Mouse (Mus musculus) heart, embryonic 12.5 days (tissue): ENCODE results near the gene Sept12. TPM values are rescaled to one million over a fixed set of nuclear protein-coding genes. Genes with fewer than 3 reads are reported as not detected.

ENCODE experiments used
- ATAC-seq: fragments of 200-750 bp; cut with Nextera tagmentation; 2 replicates; pipeline ENCODE4 v1.8.0; 2017; ENCODE audit warnings: moderate TSS enrichment, moderate library complexity; ENCODE audit not compliant: insufficient number of reproducible peaks, low FRiP score
- H3K27ac ChIP-seq: fragments of 300-500 bp; sonication (generic); 2 replicates; pipeline ENCODE4 v1.5.1; 2016; ENCODE audit warnings: mild to moderate bottlenecking, moderate library complexity; ENCODE audit not compliant: poor library complexity, severe bottlenecking
- H3K27me3 ChIP-seq: fragments of 300-500 bp; sonication (generic); replicated peaks from 2 replicates; pipeline ENCODE4 v1.6.1; 2016; ENCODE audit warnings: mild to moderate bottlenecking, moderate library complexity
- H3K36me3 ChIP-seq: fragments of 300-500 bp; sonication (generic); 2 replicates; pipeline ENCODE4 v1.6.1; 2016; ENCODE audit warnings: mild to moderate bottlenecking, moderate library complexity
- H3K4me1 ChIP-seq: fragments of 300-500 bp; sonication (generic); replicated peaks from 2 replicates; pipeline ENCODE4 v1.6.1; 2016; ENCODE audit warnings: mild to moderate bottlenecking
- H3K4me2 ChIP-seq: fragments of 300-500 bp; sonication (generic); 2 replicates; pipeline ENCODE4 v1.6.1; 2016; ENCODE audit warnings: mild to moderate bottlenecking, moderate library complexity
- H3K4me3 ChIP-seq: fragments of 300-500 bp; sonication (generic); 2 replicates; pipeline ENCODE4 v1.5.1; 2016; ENCODE audit warnings: mild to moderate bottlenecking
- H3K9ac ChIP-seq: fragments of 300-500 bp; sonication (generic); 2 replicates; pipeline ENCODE4 v1.6.1; 2016; ENCODE audit warnings: mild to moderate bottlenecking, moderate library complexity
- H3K9me3 ChIP-seq: fragments of 300-500 bp; sonication (generic); replicated peaks from 2 replicates; pipeline ENCODE4 v1.6.1; 2016; ENCODE audit warnings: mild to moderate bottlenecking, moderate library complexity
- WGBS: fragments of 180-500 bp; shearing (Covaris S2); methylation state at CpG from one replicate; pipeline ENCODE4 v1.1.7; 2016; 5-methylcytosine and 5-hydroxymethylcytosine counted together
- polyA plus RNA-seq: library from polyadenylated mRNA; unstranded; fragments of >200 nt; fragmentation: Nextera tagmentation; extraction: Ambion mirVana; gene quantifications from 2 replicates; pipeline ENCODE4 v1.2.1, GENCODE M21; 2016

Sept12 gene
- polyA plus RNA-seq, 1 experiment from 2014 or later, result not detected

DNA sequence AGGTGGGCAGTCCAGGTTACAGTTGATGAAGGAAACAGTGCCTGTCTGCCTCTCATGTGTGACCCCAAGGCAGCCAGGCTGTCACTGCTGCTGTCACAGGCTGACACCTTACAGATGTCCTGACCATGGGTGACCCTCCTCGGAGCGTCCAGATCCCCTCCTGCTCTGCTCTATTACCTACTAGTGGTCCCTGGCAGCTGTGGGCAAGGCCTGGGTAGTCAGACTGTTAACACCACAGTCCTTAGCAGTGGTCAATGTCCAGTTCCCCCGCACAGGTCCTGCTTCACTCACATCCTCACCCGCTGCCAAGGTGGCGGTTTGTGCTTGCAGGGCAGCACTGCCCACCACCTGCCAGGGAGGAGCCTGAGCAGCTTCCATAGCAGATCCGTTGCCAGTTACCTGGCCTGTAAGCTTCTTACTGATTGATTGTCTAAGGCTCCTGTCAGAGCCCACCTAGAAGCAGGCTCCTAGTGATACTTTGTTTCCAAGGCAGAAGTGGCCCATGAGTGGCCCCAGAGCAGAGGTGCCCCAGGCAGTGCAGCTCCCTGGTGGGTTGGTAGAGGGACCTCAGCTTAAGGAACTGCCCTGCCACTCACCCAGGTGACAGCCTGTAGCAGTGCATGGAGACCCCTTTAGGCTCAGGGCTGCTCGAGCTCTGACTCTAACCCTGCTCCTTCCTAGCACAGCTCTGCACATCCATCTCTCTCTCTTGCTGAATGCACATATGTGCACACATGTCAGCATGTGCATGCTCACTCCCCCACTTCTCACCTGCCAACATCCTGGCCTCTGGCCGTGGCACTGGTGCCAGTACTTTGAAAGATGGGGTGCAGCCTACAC, 60.1 kb downstream of the Sept12 start:
- no peak overlapping the region for H3K4me2 ChIP-seq
- H3K4me3 ChIP-seq, result no peak overlapping the region
- H3K27ac ChIP-seq, result no peak overlapping the region
- no peaks in the 10 kb centered on the region for H3K9me3 ChIP-seq
- ATAC-seq, result no peak
- no peak overlapping the region for H3K9ac ChIP-seq
- WGBS, result 83% methylated on average over 8 of the region's 8 CpGs
- H3K4me1 ChIP-seq, result peaks cover 28% of the 10 kb centered on the region
- peaks cover 79% of the 10 kb centered on the region for H3K36me3 ChIP-seq
- H3K27me3 ChIP-seq, result no peaks in the 10 kb centered on the region

Other genes with a start within 250 kb of the Sept12 start
- 122 and 132 TPM in 2 replicates for gene Cdip1, start 207.6 kb downstream of the Sept12 start, polyA plus RNA-seq
- 0.11 and 0.57 TPM in 2 replicates for gene 4930562C15Rik, start 162.4 kb downstream of the Sept12 start, polyA plus RNA-seq
- 26.8 and 27.1 TPM in 2 replicates for gene Ubald1, start 117.5 kb downstream of the Sept12 start, polyA plus RNA-seq
- 114 and 116 TPM in 2 replicates for gene Mgrn1, start 111.6 kb downstream of the Sept12 start, polyA plus RNA-seq
- 92.3 and 97.3 TPM in 2 replicates for gene Nudt16l1, start 59.1 kb downstream of the Sept12 start, polyA plus RNA-seq
- 34.4 and 34.8 TPM in 2 replicates for gene Anks3, start 33.6 kb downstream of the Sept12 start, polyA plus RNA-seq
- 2.0 and 3.7 TPM in 2 replicates for gene Smim22, start 9.4 kb upstream of the Sept12 start, polyA plus RNA-seq
- 44.1 and 48.3 TPM in 2 replicates for gene Rogdi, start 15.7 kb upstream of the Sept12 start, polyA plus RNA-seq
- gene Glyr1, start 52.0 kb upstream of the Sept12 start, polyA plus RNA-seq, result 111 and 114 TPM in 2 replicates
- gene Ubn1, start 52.2 kb upstream of the Sept12 start, polyA plus RNA-seq, result 16.3 and 16.7 TPM in 2 replicates
- gene Ppl, start 134.6 kb upstream of the Sept12 start, polyA plus RNA-seq, result 1.5 and 2.1 TPM in 2 replicates
- not detected in 2 replicates for gene Sec14l5, start 149.3 kb upstream of the Sept12 start, polyA plus RNA-seq
- 14.0 and 15.4 TPM in 2 replicates for gene Nagpa, start 206.2 kb upstream of the Sept12 start, polyA plus RNA-seq
- 2.5 and 3.2 TPM in 2 replicates for gene AU021092, start 224.4 kb upstream of the Sept12 start, polyA plus RNA-seq
- gene Alg1, start 235.8 kb upstream of the Sept12 start, polyA plus RNA-seq, result 23.9 and 24.6 TPM in 2 replicates